Mouse (Mus musculus): ENCODE measurements around the gene Hprt. TPM values are rescaled to one million over a fixed set of nuclear protein-coding genes. Genes with fewer than 3 reads are reported as not detected.
A peak's percentile ranks its signal among the peaks of the same experiment; 100 is the strongest.

Gene Hprt
- polyA plus RNA-seq, 1 experiment from 2014 or later = 80.5 TPM

DNA sequence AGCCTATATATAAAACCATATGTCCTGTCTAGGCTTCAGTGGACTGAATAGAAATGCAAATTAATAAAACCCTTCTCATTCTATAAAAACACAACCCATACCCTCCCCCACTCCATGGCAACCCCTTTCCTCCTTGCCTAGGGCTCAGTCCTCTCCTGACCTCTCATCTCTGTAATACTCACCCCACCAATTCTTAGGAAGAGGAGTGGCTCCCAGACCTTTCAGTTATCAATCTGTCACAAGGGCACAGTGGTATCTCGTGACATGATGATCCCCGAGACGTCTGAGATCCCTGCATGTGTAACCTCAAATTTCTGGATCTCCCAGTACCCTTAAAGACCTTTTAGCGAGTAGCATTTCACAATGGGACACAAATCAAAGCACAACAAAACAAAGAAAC lies 61.3 kb downstream of the Hprt start:
- 27% methylated on average over 4 of the region's 4 CpGs for WGBS
- Histone ChIP-seq H3K27me3 (ENCODE audit: control insufficient read depth, insufficient read depth, low read length) (no peaks in the 10 kb centered on the region), H3K27ac (ENCODE audit: low read depth, low read length) (no peak overlapping the region), H3K9me3 (ENCODE audit: control insufficient read depth, low read length) (no peaks in the 10 kb centered on the region), H3K4me1 (ENCODE audit: control insufficient read depth, insufficient read depth, low read length) (no peaks in the 10 kb centered on the region), H3K4me2 (ENCODE audit: low read depth) (no peak overlapping the region), H3K36me3 (ENCODE audit: control insufficient read depth, insufficient read depth, low read length) (no peaks in the 10 kb centered on the region), H3K4me3 (ENCODE audit: low read depth, low read length) (no peak overlapping the region), H3K9ac (ENCODE audit: low read length) (no peak overlapping the region)
- no peak for DNase-seq (ENCODE audit: low spot score)
- ATAC-seq (ENCODE audit: insufficient read depth, low FRiP score, low TSS enrichment) = no peak

DNA sequence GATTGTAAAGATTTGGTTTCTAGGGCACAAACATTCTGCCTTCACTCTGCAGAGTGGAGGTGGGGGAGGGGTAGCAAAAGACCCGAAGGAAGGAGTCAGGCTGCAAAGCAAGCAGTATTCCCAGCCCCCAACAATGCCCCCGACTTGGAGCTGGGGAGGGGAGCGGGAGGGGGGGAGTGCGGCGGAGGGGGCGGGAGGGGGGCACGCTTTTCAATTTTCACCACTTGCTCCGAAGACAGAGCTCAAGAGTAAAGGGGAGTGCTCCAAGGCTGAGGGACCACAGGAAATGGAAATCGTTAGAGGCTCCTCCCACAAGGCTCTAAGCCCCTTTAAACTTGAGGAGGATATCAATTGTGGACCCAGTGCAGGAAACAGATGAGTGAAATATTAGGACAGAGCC lies 62.4 kb downstream of the Hprt start:
- H3K4me3 ChIP-seq (ENCODE audit: low read depth, low read length) = no peak overlapping the region; the same call in 1 of the 2 replicates
- no peak overlapping the region for H3K27ac ChIP-seq (ENCODE audit: low read depth, low read length)
- WGBS = 19% methylated on average over 4 of the region's 9 CpGs
- H3K4me1 ChIP-seq (ENCODE audit: control insufficient read depth, insufficient read depth, low read length) = no peaks in the 10 kb centered on the region
- H3K9ac ChIP-seq (ENCODE audit: low read length) = no peak overlapping the region
- DNase-seq (ENCODE audit: low spot score) (no peak), ATAC-seq (ENCODE audit: insufficient read depth, low FRiP score, low TSS enrichment) (no peak; the same call in 1 of the 2 replicates)
- no peaks in the 10 kb centered on the region for H3K36me3 ChIP-seq (ENCODE audit: control insufficient read depth, insufficient read depth, low read length)
- peak overlapping the region; percentile 19; the same call in 1 of the 2 replicates for H3K4me2 ChIP-seq (ENCODE audit: low read depth)
- H3K27me3 ChIP-seq (ENCODE audit: control insufficient read depth, insufficient read depth, low read length) = no peaks in the 10 kb centered on the region
- H3K9me3 ChIP-seq (ENCODE audit: control insufficient read depth, low read length) = no peaks in the 10 kb centered on the region

GRCm38 (mm10) chrX:53052652-53053500 lies 64.9 kb downstream of the Hprt start:
- Histone ChIP-seq H3K36me3 (ENCODE audit: control insufficient read depth, insufficient read depth, low read length) (no peaks in the 10 kb centered on the region), H3K27ac (ENCODE audit: low read depth, low read length) (no peak overlapping the region), H3K27me3 (ENCODE audit: control insufficient read depth, insufficient read depth, low read length) (no peaks in the 10 kb centered on the region; the same call in 1 of the 2 replicates), H3K9me3 (ENCODE audit: control insufficient read depth, low read length) (no peaks in the 10 kb centered on the region), H3K4me2 (ENCODE audit: low read depth) (peak overlapping the region; percentile 25), H3K9ac (ENCODE audit: low read length) (no peak overlapping the region; the same call in 1 of the 2 replicates), H3K4me3 (ENCODE audit: low read depth, low read length) (no peak overlapping the region), H3K4me1 (ENCODE audit: control insufficient read depth, insufficient read depth, low read length) (no peaks in the 10 kb centered on the region)
- DNase-seq (ENCODE audit: low spot score) (peak; percentile 55), ATAC-seq (ENCODE audit: insufficient read depth, low FRiP score, low TSS enrichment) (no peak)
- WGBS = 9% methylated on average over 13 of the region's 13 CpGs

- peaks cover 3% of the 10 kb centered on the region for H3K27me3 ChIP-seq (ENCODE audit: control insufficient read depth, insufficient read depth, low read length)
- no peak overlapping the region for H3K4me2 ChIP-seq (ENCODE audit: low read depth)
- no peak overlapping the region for H3K27ac ChIP-seq (ENCODE audit: low read depth, low read length)
- H3K36me3 ChIP-seq (ENCODE audit: control insufficient read depth, insufficient read depth, low read length) = no peaks in the 10 kb centered on the region
- no peak overlapping the region for H3K9ac ChIP-seq (ENCODE audit: low read length)
- DNase-seq (ENCODE audit: low spot score) (no peak), ATAC-seq (ENCODE audit: insufficient read depth, low FRiP score, low TSS enrichment) (no peak)
- WGBS = 69% methylated on average over 5 of the region's 5 CpGs
- no peaks in the 10 kb centered on the region for H3K4me1 ChIP-seq (ENCODE audit: control insufficient read depth, insufficient read depth, low read length)
- H3K9me3 ChIP-seq (ENCODE audit: control insufficient read depth, low read length) = no peaks in the 10 kb centered on the region
- no peak overlapping the region for H3K4me3 ChIP-seq (ENCODE audit: low read depth, low read length)
Measured at GRCm38 (mm10) chrX:53053885-53054284, 65.9 kb downstream of the Hprt start.

DNA sequence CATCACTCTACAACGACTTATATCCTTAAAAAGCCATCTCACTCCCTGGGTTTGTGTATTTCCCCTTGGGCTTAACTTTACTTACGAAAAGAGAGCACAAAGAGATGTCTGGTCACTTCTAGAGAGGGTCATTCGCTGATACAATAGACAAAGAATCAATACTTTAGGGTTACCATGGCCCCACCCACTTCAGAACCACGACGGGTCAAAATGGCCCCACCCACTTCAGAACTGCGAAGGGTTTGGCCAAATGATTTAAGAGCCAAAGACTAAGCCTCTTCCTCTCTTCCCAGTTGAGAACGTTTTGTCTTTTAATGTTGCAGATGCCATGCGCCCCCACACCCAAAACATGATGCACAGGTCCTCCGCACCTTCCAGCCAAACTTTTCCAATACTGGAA lies 67.8 kb downstream of the Hprt start:
- H3K4me3 ChIP-seq (ENCODE audit: low read depth, low read length) = peak overlapping the region; percentile 49
- peaks cover 3% of the 10 kb centered on the region for H3K27me3 ChIP-seq (ENCODE audit: control insufficient read depth, insufficient read depth, low read length)
- 12% methylated on average over 9 of the region's 9 CpGs for WGBS
- ATAC-seq (ENCODE audit: insufficient read depth, low FRiP score, low TSS enrichment) (no peak), DNase-seq (ENCODE audit: low spot score) (no peak)
- no peaks in the 10 kb centered on the region for H3K4me1 ChIP-seq (ENCODE audit: control insufficient read depth, insufficient read depth, low read length)
- H3K9ac ChIP-seq (ENCODE audit: low read length) = no peak overlapping the region; the same call in 1 of the 2 replicates
- no peaks in the 10 kb centered on the region for H3K36me3 ChIP-seq (ENCODE audit: control insufficient read depth, insufficient read depth, low read length)
- no peaks in the 10 kb centered on the region for H3K9me3 ChIP-seq (ENCODE audit: control insufficient read depth, low read length)
- peak overlapping the region; percentile 54 for H3K4me2 ChIP-seq (ENCODE audit: low read depth)
- no peak overlapping the region for H3K27ac ChIP-seq (ENCODE audit: low read depth, low read length)

DNA sequence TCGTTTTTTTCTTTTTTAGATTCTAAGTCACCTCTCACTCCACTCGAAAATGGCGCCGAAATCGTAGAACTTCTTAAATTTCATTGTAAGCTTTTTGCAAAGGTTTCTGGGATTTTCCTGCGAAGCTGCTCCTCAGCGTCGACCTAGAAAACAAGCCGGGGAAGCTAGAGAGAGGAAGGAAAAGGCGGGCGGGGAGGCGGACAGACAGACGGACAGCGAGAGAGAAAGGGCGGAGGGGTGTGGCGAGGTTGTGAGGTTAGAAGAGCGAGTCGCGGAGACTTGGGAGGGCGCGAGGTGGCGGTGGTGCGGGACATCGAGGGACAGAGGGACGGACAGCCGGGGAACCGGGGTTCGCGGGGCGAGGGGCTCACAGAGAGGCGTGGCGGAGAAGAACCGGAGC lies 68.7 kb downstream of the Hprt start:
- H3K4me2 ChIP-seq (ENCODE audit: low read depth) = peak overlapping the region; percentile 54
- peak overlapping the region; percentile 49 for H3K4me3 ChIP-seq (ENCODE audit: low read depth, low read length)
- 0 out of 2 replicates have a peak overlapping the region, but pooled peaks have one; percentile 20 for H3K27ac ChIP-seq (ENCODE audit: low read depth, low read length)
- WGBS = 17% methylated on average over 33 of the region's 33 CpGs
- peak; percentile 45 for ATAC-seq (ENCODE audit: insufficient read depth, low FRiP score, low TSS enrichment)
- H3K9me3 ChIP-seq (ENCODE audit: control insufficient read depth, low read length) = no peaks in the 10 kb centered on the region
- peak; percentile 38 for DNase-seq (ENCODE audit: low spot score)
- H3K36me3 ChIP-seq (ENCODE audit: control insufficient read depth, insufficient read depth, low read length) = no peaks in the 10 kb centered on the region
- H3K9ac ChIP-seq (ENCODE audit: low read length) = peak overlapping the region; percentile 70
- peaks cover 5% of the 10 kb centered on the region for H3K27me3 ChIP-seq (ENCODE audit: control insufficient read depth, insufficient read depth, low read length)
- H3K4me1 ChIP-seq (ENCODE audit: control insufficient read depth, insufficient read depth, low read length) = no peaks in the 10 kb centered on the region

DNA sequence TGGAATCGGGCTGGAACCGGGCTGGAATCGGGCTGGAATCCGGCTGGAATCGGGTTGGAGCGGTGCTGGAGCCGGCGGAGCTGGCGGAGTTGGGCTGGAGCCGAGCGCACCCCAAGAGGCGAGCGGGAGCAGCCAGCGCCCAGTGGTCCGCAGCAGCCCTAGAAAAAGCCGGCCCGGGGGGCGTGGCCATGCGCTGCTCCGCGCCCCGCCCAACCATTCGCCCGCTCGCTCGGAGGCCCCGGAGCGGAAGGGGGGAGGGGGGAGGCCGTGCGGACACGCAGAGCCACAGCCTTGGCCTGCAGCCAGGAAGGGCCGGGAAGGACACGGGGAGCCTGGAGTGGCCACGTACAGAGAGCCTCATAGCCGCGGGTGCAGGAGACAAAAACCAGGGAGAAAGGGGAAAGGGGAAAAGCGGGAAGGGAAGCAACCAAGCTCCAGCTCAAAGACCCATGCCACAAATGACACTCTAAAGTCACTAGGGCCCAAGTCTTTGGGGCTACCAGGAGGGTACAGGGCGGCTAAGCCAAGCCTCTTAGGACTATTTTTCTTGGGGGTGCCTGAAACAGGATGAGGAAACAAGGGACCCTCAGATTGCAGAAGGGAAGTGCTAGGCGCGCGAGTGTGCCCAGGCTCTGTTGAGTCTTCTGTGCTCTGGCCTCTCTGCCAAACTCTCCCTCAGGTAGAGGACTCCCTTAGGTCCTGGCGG lies 69.3 kb downstream of the Hprt start:
- 12% methylated on average over 35 of the region's 42 CpGs for WGBS
- peak; percentile 86 for ATAC-seq (ENCODE audit: insufficient read depth, low FRiP score, low TSS enrichment)
- DNase-seq (ENCODE audit: low spot score) = peak; percentile 87
- Histone ChIP-seq H3K27ac (ENCODE audit: low read depth, low read length) (0 out of 2 replicates have a peak overlapping the region, but pooled peaks have one; percentile 20), H3K4me3 (ENCODE audit: low read depth, low read length) (peak overlapping the region; percentile 49), H3K4me1 (ENCODE audit: control insufficient read depth, insufficient read depth, low read length) (no peaks in the 10 kb centered on the region), H3K9ac (ENCODE audit: low read length) (peak overlapping the region; percentile 70), H3K9me3 (ENCODE audit: control insufficient read depth, low read length) (no peaks in the 10 kb centered on the region), H3K36me3 (ENCODE audit: control insufficient read depth, insufficient read depth, low read length) (no peaks in the 10 kb centered on the region), H3K27me3 (ENCODE audit: control insufficient read depth, insufficient read depth, low read length) (peaks cover 5% of the 10 kb centered on the region), H3K4me2 (ENCODE audit: low read depth) (peak overlapping the region; percentile 54)

DNA sequence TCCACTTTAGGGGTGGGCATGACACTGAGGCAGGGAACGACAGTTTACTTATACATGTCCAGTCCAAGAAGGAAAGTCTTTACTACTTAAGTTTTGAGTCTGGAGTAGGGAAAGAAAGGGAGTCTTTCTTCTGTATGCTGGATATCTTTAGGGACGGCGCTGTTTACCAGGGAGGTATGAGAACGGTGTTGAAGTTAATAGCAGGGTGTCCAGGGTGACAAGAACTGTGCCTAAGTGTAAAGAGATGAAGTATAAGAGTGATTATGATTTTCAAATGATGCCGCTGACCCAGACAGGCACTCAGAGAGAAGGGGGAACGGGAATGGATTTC lies 69.8 kb downstream of the Hprt start:
- no peak overlapping the region for H3K9ac ChIP-seq (ENCODE audit: low read length)
- no peaks in the 10 kb centered on the region for H3K9me3 ChIP-seq (ENCODE audit: control insufficient read depth, low read length)
- peaks cover 5% of the 10 kb centered on the region for H3K27me3 ChIP-seq (ENCODE audit: control insufficient read depth, insufficient read depth, low read length)
- H3K4me2 ChIP-seq (ENCODE audit: low read depth) = peak overlapping the region; percentile 54
- no peak overlapping the region for H3K4me3 ChIP-seq (ENCODE audit: low read depth, low read length)
- H3K36me3 ChIP-seq (ENCODE audit: control insufficient read depth, insufficient read depth, low read length) = no peaks in the 10 kb centered on the region
- DNase-seq (ENCODE audit: low spot score) = no peak
- no peaks in the 10 kb centered on the region for H3K4me1 ChIP-seq (ENCODE audit: control insufficient read depth, insufficient read depth, low read length)
- ATAC-seq (ENCODE audit: insufficient read depth, low FRiP score, low TSS enrichment) = no peak
- WGBS = 24% methylated on average over 6 of the region's 6 CpGs
- H3K27ac ChIP-seq (ENCODE audit: low read depth, low read length) = no peak overlapping the region
